Comparison of ENCODE assay signal across 24 mouse cellular contexts in genomic region chr6:108325400-108325799, GRCm38 (mm10).
DNase-seq lines count a peak whose midpoint lies in the region; ATAC-seq and TF ChIP-seq lines count a peak whose summit lies in the region.
"Had no signal": no experiment of that assay in that cellular context is flagged by ENCODE, and none has a peak within 500 bp of the region (broad histone marks: within the 10 kb centered on the region; RNA-seq: fewer than 3 reads in every experiment).

No protein-coding gene starts in this region.

- peaks cover 3% of the 10 kb centered on the region; the same call in 1 of the 2 replicates for H3K36me3 ChIP-seq in heart, embryonic 13.5 days
- no peaks in the 10 kb centered on the region for H3K36me3 ChIP-seq in heart, embryonic 10.5 days
- H3K36me3 ChIP-seq in CH12.LX (replicated peaks in 1 of 2; ENCODE audit: control insufficient read depth in 1 of 2, insufficient read depth in 1 of 2, low read length in 1 of 2): peaks cover 0 to 28% of the 10 kb centered on the region in 2 experiments
- H3K36me3 ChIP-seq: embryonic facial prominence, embryonic 13.5 days; embryonic facial prominence, embryonic 15.5 days; forebrain, embryonic 15.5 days; G1E had no signal

- H3K4me3 ChIP-seq in heart, embryonic 13.5 days: no peak overlapping the region
- no peak overlapping the region for H3K4me3 ChIP-seq in heart, embryonic 10.5 days
- H3K4me3 ChIP-seq in layer of hippocampus, adult 2 months: no peak overlapping the region
- no peak overlapping the region for H3K4me3 ChIP-seq in CH12.LX (replicated peaks in 1 of 3; ENCODE audit: low read depth in 2 of 3, low read length in 2 of 3, poor library complexity in 1 of 3)
- no peak overlapping the region for H3K4me3 ChIP-seq in embryonic fibroblast, embryonic 13.5 days (ENCODE audit: insufficient read depth, low read length)
- H3K4me3 ChIP-seq: embryonic facial prominence, embryonic 13.5 days; embryonic facial prominence, embryonic 15.5 days; forebrain, embryonic 13.5 days; forebrain, embryonic 15.5 days had no signal

- ATAC-seq in heart, embryonic 13.5 days (ENCODE audit: extremely low read depth, insufficient number of reproducible peaks, low FRiP score, low TSS enrichment): no peak
- ATAC-seq: forebrain, embryonic 13.5 days; forebrain, embryonic 15.5 days; forebrain, postnatal 0 days had no signal

- in situ Hi-C loops in CH12.LX (cut with MboI; ENCODE audit: low pct_ligation_motif_present, low pct_unique_long_range_greater_than_20kb, low sequenced_read_pairs): loop anchor here (10.0 kb wide), 1 partner anchor 101 kb away; no protein-coding TSS in a partner anchor

- H3K79me2 ChIP-seq in CH12.LX (replicated peaks; ENCODE audit: control insufficient read depth, extremely low read depth, insufficient read depth, poor library complexity, severe bottlenecking): peaks cover 14% of the 10 kb centered on the region

- TF ChIP-seq RAD21 in CH12.LX (IDR thresholded peaks at IDR 0.05; ENCODE audit: low read depth, low read length): no peak

- no peaks in the 10 kb centered on the region for H3K27me3 ChIP-seq in heart, embryonic 13.5 days (replicated peaks)
- no peaks in the 10 kb centered on the region for H3K27me3 ChIP-seq in heart, embryonic 10.5 days (ENCODE audit: insufficient read depth, poor library complexity, severe bottlenecking)
- no peaks in the 10 kb centered on the region for H3K27me3 ChIP-seq in CH12.LX (replicated peaks)
- H3K27me3 ChIP-seq: embryonic facial prominence, embryonic 13.5 days; embryonic facial prominence, embryonic 15.5 days; forebrain, embryonic 13.5 days; forebrain, embryonic 15.5 days had no signal

- DNase-seq in heart, embryonic 10.5 days (ENCODE audit: low spot score): no peak
- DNase-seq in layer of hippocampus, adult 2 months (ENCODE audit: low spot score in 2 of 2): no peak
- no peak for DNase-seq in layer of hippocampus, postnatal 25 days (ENCODE audit: extremely low spot score in 1 of 2, low spot score in 1 of 2)
- no peak for DNase-seq in CH12.LX (ENCODE audit: extremely low read depth)
- no peak for DNase-seq in kidney, adult 8-10 months
- no peak for DNase-seq in spleen, postnatal 4 days (ENCODE audit: low spot score in 2 of 2)
- DNase-seq: adrenal gland, adult 2 months; adrenal gland, postnatal 10 days; adrenal gland, postnatal 25 days; cerebellum, adult 11 months; cerebellum, adult 18-20 months; cerebellum, adult 8-10 months; cerebellum, adult 9-11 months; cerebellum, postnatal 14 days; cerebellum, postnatal 36 days; embryo, embryonic 11 days; forebrain, postnatal 0 days had no signal

- no peak overlapping the region for H3K9ac ChIP-seq in heart, embryonic 13.5 days
- H3K9ac ChIP-seq in CH12.LX (ENCODE audit: insufficient read depth, low read depth): peak overlapping the region; percentile 60
- H3K9ac ChIP-seq: embryonic facial prominence, embryonic 13.5 days; embryonic facial prominence, embryonic 15.5 days; forebrain, embryonic 13.5 days; forebrain, embryonic 15.5 days; forebrain, postnatal 0 days had no signal

- H3K9me3 ChIP-seq in heart, embryonic 13.5 days: no peaks in the 10 kb centered on the region
- H3K9me3 ChIP-seq in heart, embryonic 10.5 days: no peaks in the 10 kb centered on the region
- no peaks in the 10 kb centered on the region for H3K9me3 ChIP-seq in CH12.LX (replicated peaks; ENCODE audit: low read length)
- H3K9me3 ChIP-seq: embryonic facial prominence, embryonic 13.5 days; embryonic facial prominence, embryonic 15.5 days; forebrain, embryonic 13.5 days; forebrain, embryonic 15.5 days; G1E had no signal

- TF ChIP-seq CTCF in layer of hippocampus, adult 2 months (conservative IDR thresholded peaks at IDR 0.05): no peak
- TF ChIP-seq CTCF in CH12.LX (conservative IDR thresholded peaks at IDR 0.05 in 1 of 2, IDR thresholded peaks at IDR 0.05 in 1 of 2; ENCODE audit: low read depth in 2 of 2, low read length in 2 of 2): no peak
- TF ChIP-seq CTCF in embryonic fibroblast, embryonic 13.5 days (IDR thresholded peaks at IDR 0.05; ENCODE audit: borderline replicate concordance, insufficient read depth, low read length): no peak

- H3K27ac ChIP-seq in heart, embryonic 13.5 days (replicated peaks): peak overlapping the region; percentile 3; the same call in 1 of the 2 replicates
- no peak overlapping the region for H3K27ac ChIP-seq in heart, embryonic 10.5 days
- peak overlapping the region; percentile 72; the same call in 1 of the 2 replicates for H3K27ac ChIP-seq in layer of hippocampus, adult 2 months
- peak overlapping the region; percentile 70; the same call in 1 of the 2 replicates for H3K27ac ChIP-seq in CH12.LX (ENCODE audit: insufficient read depth, low read depth)
- H3K27ac ChIP-seq in embryonic fibroblast, embryonic 13.5 days (ENCODE audit: insufficient read depth, low read length): peak overlapping the region; percentile 23; the same call in 1 of the 2 replicates
- H3K27ac ChIP-seq: embryonic facial prominence, embryonic 13.5 days; embryonic facial prominence, embryonic 15.5 days; forebrain, embryonic 13.5 days; forebrain, embryonic 15.5 days had no signal

- no peak; the same call in 1 of the 2 replicates for TF ChIP-seq POLR2A in CH12.LX (IDR thresholded peaks at IDR 0.05; ENCODE audit: low read depth, low read length)
- no peak for TF ChIP-seq POLR2A in embryonic fibroblast, embryonic 13.5 days (IDR thresholded peaks at IDR 0.05; ENCODE audit: low read depth, low read length)

- H3K4me2 ChIP-seq in heart, embryonic 13.5 days: peak overlapping the region; percentile 32; the same call in 1 of the 2 replicates
- peak overlapping the region; percentile 93 for H3K4me2 ChIP-seq in CH12.LX (ENCODE audit: insufficient read depth, low read depth, poor library complexity, severe bottlenecking)
- H3K4me2 ChIP-seq: embryonic facial prominence, embryonic 13.5 days; embryonic facial prominence, embryonic 15.5 days; forebrain, embryonic 13.5 days; forebrain, embryonic 15.5 days had no signal

- no peak for TF ChIP-seq EP300 in CH12.LX (IDR thresholded peaks at IDR 0.05; ENCODE audit: low read length)

- peaks cover 44% of the 10 kb centered on the region for H3K4me1 ChIP-seq in heart, embryonic 13.5 days
- peaks cover 36% of the 10 kb centered on the region for H3K4me1 ChIP-seq in heart, embryonic 10.5 days
- peaks cover 20 to 64% of the 10 kb centered on the region in 2 experiments for H3K4me1 ChIP-seq in CH12.LX (ENCODE audit: control insufficient read depth in 1 of 2, insufficient read depth in 2 of 2)
- H3K4me1 ChIP-seq in embryonic fibroblast, embryonic 13.5 days (ENCODE audit: control insufficient read depth, insufficient read depth, low read length): peaks cover 6% of the 10 kb centered on the region
- H3K4me1 ChIP-seq: embryonic facial prominence, embryonic 13.5 days; embryonic facial prominence, embryonic 15.5 days; forebrain, embryonic 13.5 days had no signal

- dilution Hi-C loops in CH12.LX (cut with MboI; ENCODE audit: extremely low pct_ligation_motif_present, extremely low pct_unique_long_range_greater_than_20kb, low sequenced_read_pairs): no loop called here

- 82% methylated on average over 10 of the region's 10 CpGs for WGBS in heart, embryonic 13.5 days
- 87% methylated on average over 10 of the region's 10 CpGs for WGBS in heart, embryonic 10.5 days

TF ChIP-seq in CH12.LX, 34 proteins besides CTCF, POLR2A, EP300 and RAD21:
- no peak for TF ChIP-seq ZNF384 (IDR thresholded peaks at IDR 0.05; ENCODE audit: low read depth, low read length)
- TF ChIP-seq HCFC1 (IDR thresholded peaks at IDR 0.05; ENCODE audit: low read depth, low read length): no peak
- TF ChIP-seq BHLHE40 (IDR thresholded peaks at IDR 0.05; ENCODE audit: low read depth, low read length): peak; percentile 65
- no peak for TF ChIP-seq ZC3H11A (IDR thresholded peaks at IDR 0.05; ENCODE audit: low read depth, low read length)
- 0 out of 2 replicates have a peak, but pooled peaks have one; percentile 25 for TF ChIP-seq TBP (conservative IDR thresholded peaks at IDR 0.05; ENCODE audit: low read depth, low read length)
